Mouse (Mus musculus): ENCODE measurements around the gene Olfr1053. TPM values are rescaled to one million over a fixed set of nuclear protein-coding genes. Genes with fewer than 3 reads are reported as not detected.
"Not testable (repeated sequence)": the region's sequence is repeated elsewhere in the genome, so short reads cannot be mapped to it uniquely, and the experiment has no call there.

The Olfr1053 gene
- polyA plus RNA-seq (2014; fragmentation: Nextera tagmentation; extraction: Ambion mirVana): not detected in 2 replicates

GRCm38 (mm10) chr2:86315184-86315583, at the start of gene Olfr1053:
TSS of gene Olfr1053 (minus strand) at chr2:86315284.
- no peaks in the 10 kb centered on the region for H3K36me3 ChIP-seq (ENCODE audit: control insufficient read depth, insufficient read depth, low read length)
- no peak within 1 kb of the TSS for H3K4me3 ChIP-seq (ENCODE audit: low read depth, low read length)
- no peaks in the 10 kb centered on the region for H3K4me1 ChIP-seq (ENCODE audit: control insufficient read depth, insufficient read depth, low read length)
- 68% methylated on average over 3 of the region's 3 CpGs for WGBS
- H3K27ac ChIP-seq (ENCODE audit: low read depth, low read length): no peak within 1 kb of the TSS
- ATAC-seq (ENCODE audit: insufficient read depth, low FRiP score, low TSS enrichment) (no peak), DNase-seq (ENCODE audit: low spot score) (no peak)
- no peaks in the 10 kb centered on the region for H3K27me3 ChIP-seq (ENCODE audit: control insufficient read depth, insufficient read depth, low read length)
- no peak within 1 kb of the TSS for H3K4me2 ChIP-seq (ENCODE audit: low read depth)
- H3K9me3 ChIP-seq (ENCODE audit: control insufficient read depth, low read length): no peaks in the 10 kb centered on the region
- H3K9ac ChIP-seq (ENCODE audit: low read length): no peak within 1 kb of the TSS

GRCm38 (mm10) chr2:86362369-86362768, 47.3 kb upstream of the Olfr1053 start, which contains the start of gene Olfr1056:
TSS of gene Olfr1056 (minus strand) at chr2:86362469.
- ATAC-seq (ENCODE audit: insufficient read depth, low FRiP score, low TSS enrichment): no peak
- no peak for DNase-seq (ENCODE audit: low spot score)
- H3K4me1 ChIP-seq (ENCODE audit: control insufficient read depth, insufficient read depth, low read length): no peaks in the 10 kb centered on the region
- no peaks in the 10 kb centered on the region for H3K9me3 ChIP-seq (ENCODE audit: control insufficient read depth, low read length)
- H3K27me3 ChIP-seq (ENCODE audit: control insufficient read depth, insufficient read depth, low read length): no peaks in the 10 kb centered on the region
- H3K4me3 ChIP-seq (ENCODE audit: low read depth, low read length): no peak within 1 kb of the TSS
- H3K36me3 ChIP-seq (ENCODE audit: control insufficient read depth, insufficient read depth, low read length): no peaks in the 10 kb centered on the region
- H3K4me2 ChIP-seq (ENCODE audit: low read depth): no peak within 1 kb of the TSS
- no peak within 1 kb of the TSS for H3K9ac ChIP-seq (ENCODE audit: low read length)
- H3K27ac ChIP-seq (ENCODE audit: low read depth, low read length): no peak within 1 kb of the TSS

- not testable (repeated sequence) for H3K27me3 ChIP-seq (ENCODE audit: control insufficient read depth, insufficient read depth, low read length); H3K27ac ChIP-seq (ENCODE audit: low read depth, low read length); H3K4me2 ChIP-seq (ENCODE audit: low read depth); H3K36me3 ChIP-seq (ENCODE audit: control insufficient read depth, insufficient read depth, low read length); H3K9me3 ChIP-seq (ENCODE audit: control insufficient read depth, low read length); H3K4me3 ChIP-seq (ENCODE audit: low read depth, low read length); DNase-seq (ENCODE audit: low spot score); ATAC-seq (ENCODE audit: insufficient read depth, low FRiP score, low TSS enrichment); H3K4me1 ChIP-seq (ENCODE audit: control insufficient read depth, insufficient read depth, low read length); H3K9ac ChIP-seq (ENCODE audit: low read length)
- 97% methylated on average over 1 of the region's 1 CpGs for WGBS
Measured at GRCm38 (mm10) chr2:86351751-86352150, 36.7 kb upstream of the Olfr1053 start.

GRCm38 (mm10) chr2:86350184-86350583, 35.1 kb upstream of the Olfr1053 start, which contains the start of gene Olfr1055:
TSS of gene Olfr1055 (minus strand) at chr2:86350284.
- H3K9me3 ChIP-seq (ENCODE audit: control insufficient read depth, low read length): no peaks in the 10 kb centered on the region

GRCm38 (mm10) chr2:86335333-86335732, 20.2 kb upstream of the Olfr1053 start, which contains the start of gene Olfr1054:
TSS of gene Olfr1054 (minus strand) at chr2:86335433.
- Histone ChIP-seq H3K27ac (ENCODE audit: low read depth, low read length) (no peak within 1 kb of the TSS), H3K4me2 (ENCODE audit: low read depth) (no peak within 1 kb of the TSS), H3K4me3 (ENCODE audit: low read depth, low read length) (no peak within 1 kb of the TSS), H3K27me3 (ENCODE audit: control insufficient read depth, insufficient read depth, low read length) (no peaks in the 10 kb centered on the region), H3K36me3 (ENCODE audit: control insufficient read depth, insufficient read depth, low read length) (no peaks in the 10 kb centered on the region), H3K9me3 (ENCODE audit: control insufficient read depth, low read length) (no peaks in the 10 kb centered on the region), H3K4me1 (ENCODE audit: control insufficient read depth, insufficient read depth, low read length) (no peaks in the 10 kb centered on the region), H3K9ac (ENCODE audit: low read length) (no peak within 1 kb of the TSS)
- DNase-seq (ENCODE audit: low spot score) (no peak), ATAC-seq (ENCODE audit: insufficient read depth, low FRiP score, low TSS enrichment) (no peak)
- WGBS: 88% methylated on average over 3 of the region's 3 CpGs

More at GRCm38 (mm10) chr2:86350184-86350583, 35.1 kb upstream of the Olfr1053 start, which contains the start of gene Olfr1055:
- Histone ChIP-seq H3K4me3 (ENCODE audit: low read depth, low read length) (no peak within 1 kb of the TSS), H3K27ac (ENCODE audit: low read depth, low read length) (no peak within 1 kb of the TSS), H3K4me1 (ENCODE audit: control insufficient read depth, insufficient read depth, low read length) (no peaks in the 10 kb centered on the region), H3K9ac (ENCODE audit: low read length) (no peak within 1 kb of the TSS), H3K36me3 (ENCODE audit: control insufficient read depth, insufficient read depth, low read length) (no peaks in the 10 kb centered on the region), H3K27me3 (ENCODE audit: control insufficient read depth, insufficient read depth, low read length) (no peaks in the 10 kb centered on the region), H3K4me2 (ENCODE audit: low read depth) (no peak within 1 kb of the TSS)
- DNase-seq (ENCODE audit: low spot score) (no peak), ATAC-seq (ENCODE audit: insufficient read depth, low FRiP score, low TSS enrichment) (no peak)
- WGBS: 88% methylated on average over 5 of the region's 5 CpGs

- Histone ChIP-seq H3K9me3 (ENCODE audit: control insufficient read depth, low read length) (no peaks in the 10 kb centered on the region), H3K36me3 (ENCODE audit: control insufficient read depth, insufficient read depth, low read length) (no peaks in the 10 kb centered on the region), H3K27ac (ENCODE audit: low read depth, low read length) (no peak within 1 kb of the TSS), H3K27me3 (ENCODE audit: control insufficient read depth, insufficient read depth, low read length) (no peaks in the 10 kb centered on the region), H3K4me3 (ENCODE audit: low read depth, low read length) (no peak within 1 kb of the TSS), H3K4me1 (ENCODE audit: control insufficient read depth, insufficient read depth, low read length) (no peaks in the 10 kb centered on the region), H3K4me2 (ENCODE audit: low read depth) (no peak within 1 kb of the TSS), H3K9ac (ENCODE audit: low read length) (no peak within 1 kb of the TSS)
- DNase-seq (ENCODE audit: low spot score) (no peak), ATAC-seq (ENCODE audit: insufficient read depth, low FRiP score, low TSS enrichment) (no peak)
Measured at GRCm38 (mm10) chr2:86292155-86292554, 22.9 kb downstream of the Olfr1053 start, which contains the start of gene Olfr1052. TSS of gene Olfr1052 (plus strand) at chr2:86292455.

GRCm38 (mm10) chr2:86278988-86279387, 36.1 kb downstream of the Olfr1053 start, which contains the start of gene Olfr1051:
TSS of gene Olfr1051 (minus strand) at chr2:86279088.
- H3K9ac ChIP-seq (ENCODE audit: low read length); H3K4me3 ChIP-seq (ENCODE audit: low read depth, low read length); ATAC-seq (ENCODE audit: insufficient read depth, low FRiP score, low TSS enrichment); H3K9me3 ChIP-seq (ENCODE audit: control insufficient read depth, low read length); H3K27me3 ChIP-seq (ENCODE audit: control insufficient read depth, insufficient read depth, low read length); H3K4me2 ChIP-seq (ENCODE audit: low read depth); H3K36me3 ChIP-seq (ENCODE audit: control insufficient read depth, insufficient read depth, low read length); H3K4me1 ChIP-seq (ENCODE audit: control insufficient read depth, insufficient read depth, low read length); H3K27ac ChIP-seq (ENCODE audit: low read depth, low read length); DNase-seq (ENCODE audit: low spot score): not testable (repeated sequence)

Other genes starting within 250 kb of the Olfr1053 start
- gene Olfr1036, start 241.3 kb downstream of the Olfr1053 start, polyA plus RNA-seq (2014; fragmentation: Nextera tagmentation; extraction: Ambion mirVana): not detected in 2 replicates
- gene Olfr1037, start 227.9 kb downstream of the Olfr1053 start, polyA plus RNA-seq (2014; fragmentation: Nextera tagmentation; extraction: Ambion mirVana): not detected in 2 replicates
- gene Olfr1039, start 179.4 kb downstream of the Olfr1053 start, polyA plus RNA-seq (2014; fragmentation: Nextera tagmentation; extraction: Ambion mirVana): not detected in 2 replicates
- gene Olfr1040, start 168.6 kb downstream of the Olfr1053 start, polyA plus RNA-seq (2014; fragmentation: Nextera tagmentation; extraction: Ambion mirVana): not detected in 2 replicates
- gene Olfr1042, start 153.4 kb downstream of the Olfr1053 start, polyA plus RNA-seq (2014; fragmentation: Nextera tagmentation; extraction: Ambion mirVana): not detected in 2 replicates
- not detected in 2 replicates for gene Olfr1043, start 147.8 kb downstream of the Olfr1053 start, polyA plus RNA-seq (2014; fragmentation: Nextera tagmentation; extraction: Ambion mirVana)
- gene Olfr1044, start 137.5 kb downstream of the Olfr1053 start, polyA plus RNA-seq (2014; fragmentation: Nextera tagmentation; extraction: Ambion mirVana): not detected in 2 replicates
- not detected in 2 replicates for gene Olfr52, start 129.6 kb downstream of the Olfr1053 start, polyA plus RNA-seq (2014; fragmentation: Nextera tagmentation; extraction: Ambion mirVana)
- gene Olfr1045, start 112.3 kb downstream of the Olfr1053 start, polyA plus RNA-seq (2014; fragmentation: Nextera tagmentation; extraction: Ambion mirVana): not detected in 2 replicates
- not detected in 2 replicates for gene Olfr1046, start 96.0 kb downstream of the Olfr1053 start, polyA plus RNA-seq (2014; fragmentation: Nextera tagmentation; extraction: Ambion mirVana)
- not detected in 2 replicates for gene Olfr1047, start 83.9 kb downstream of the Olfr1053 start, polyA plus RNA-seq (2014; fragmentation: Nextera tagmentation; extraction: Ambion mirVana)
- gene Olfr1048, start 75.0 kb downstream of the Olfr1053 start, polyA plus RNA-seq (2014; fragmentation: Nextera tagmentation; extraction: Ambion mirVana): not detected in 2 replicates
- not detected in 2 replicates for gene Olfr1049, start 57.0 kb downstream of the Olfr1053 start, polyA plus RNA-seq (2014; fragmentation: Nextera tagmentation; extraction: Ambion mirVana)
- not detected in 2 replicates for gene Olfr1051, start 36.2 kb downstream of the Olfr1053 start, polyA plus RNA-seq (2014; fragmentation: Nextera tagmentation; extraction: Ambion mirVana)
- not detected in 2 replicates for gene Olfr1052, start 22.8 kb downstream of the Olfr1053 start, polyA plus RNA-seq (2014; fragmentation: Nextera tagmentation; extraction: Ambion mirVana)
- not detected in 2 replicates for gene Olfr1054, start 20.1 kb upstream of the Olfr1053 start, polyA plus RNA-seq (2014; fragmentation: Nextera tagmentation; extraction: Ambion mirVana)
- not detected in 2 replicates for gene Olfr1055, start 35.0 kb upstream of the Olfr1053 start, polyA plus RNA-seq (2014; fragmentation: Nextera tagmentation; extraction: Ambion mirVana)
- not detected in 2 replicates for gene Olfr1056, start 47.2 kb upstream of the Olfr1053 start, polyA plus RNA-seq (2014; fragmentation: Nextera tagmentation; extraction: Ambion mirVana)
- not detected in 2 replicates for gene Olfr1057, start 63.1 kb upstream of the Olfr1053 start, polyA plus RNA-seq (2014; fragmentation: Nextera tagmentation; extraction: Ambion mirVana)
- not detected in 2 replicates for gene Olfr1058, start 73.3 kb upstream of the Olfr1053 start, polyA plus RNA-seq (2014; fragmentation: Nextera tagmentation; extraction: Ambion mirVana)
- gene Olfr1061, start 98.8 kb upstream of the Olfr1053 start, polyA plus RNA-seq (2014; fragmentation: Nextera tagmentation; extraction: Ambion mirVana): not detected in 2 replicates
- gene Olfr1062, start 111.5 kb upstream of the Olfr1053 start, polyA plus RNA-seq (2014; fragmentation: Nextera tagmentation; extraction: Ambion mirVana): not detected in 2 replicates
- gene Olfr1065, start 135.3 kb upstream of the Olfr1053 start, polyA plus RNA-seq (2014; fragmentation: Nextera tagmentation; extraction: Ambion mirVana): not detected in 2 replicates
- not detected in 2 replicates for gene Olfr1066, start 141.0 kb upstream of the Olfr1053 start, polyA plus RNA-seq (2014; fragmentation: Nextera tagmentation; extraction: Ambion mirVana)
- gene Olfr228, start 172.1 kb upstream of the Olfr1053 start, polyA plus RNA-seq (2014; fragmentation: Nextera tagmentation; extraction: Ambion mirVana): not detected in 2 replicates
- not detected in 2 replicates for gene Olfr1076, start 193.2 kb upstream of the Olfr1053 start, polyA plus RNA-seq (2014; fragmentation: Nextera tagmentation; extraction: Ambion mirVana)
- not detected in 2 replicates for gene Olfr1079, start 227.2 kb upstream of the Olfr1053 start, polyA plus RNA-seq (2014; fragmentation: Nextera tagmentation; extraction: Ambion mirVana)
- not detected in 2 replicates for gene Olfr1080, start 243.0 kb upstream of the Olfr1053 start, polyA plus RNA-seq (2014; fragmentation: Nextera tagmentation; extraction: Ambion mirVana)

All from neural tube, embryonic 11.5 days (tissue).